Mouse (Mus musculus) gastrocnemius, postnatal 25 days (tissue): ENCODE data around the gene Ccdc85c. TPM values are rescaled to one million over a fixed set of nuclear protein-coding genes. Genes with fewer than 3 reads are reported as not detected.

Source experiments
- DNase-seq: peaks from one replicate; pipeline ENCODE4 v3.0.0; 2022
- total RNA-seq, 2 experiments: library from RNA; stranded (reverse); gene quantifications; 1 replicate in 1 of 2; 2 replicates in 1 of 2; pipeline ENCODE4 v1.2.3; 2021

The Ccdc85c gene
- total RNA-seq, 2 experiments from 2014 or later: 11.4 to 15.2 TPM

GRCm38 (mm10) chr12:108217572-108217971, 57.7 kb downstream of the Ccdc85c start:
- DNase-seq: no peak

GRCm38 (mm10) chr12:108216611-108217370, 58.4 kb downstream of the Ccdc85c start:
- no peak for DNase-seq

GRCm38 (mm10) chr12:108215090-108215489, 60.1 kb downstream of the Ccdc85c start:
- DNase-seq: no peak

GRCm38 (mm10) chr12:108213090-108214041, 61.9 kb downstream of the Ccdc85c start:
- DNase-seq: no peak

GRCm38 (mm10) chr12:108212476-108212875, 62.7 kb downstream of the Ccdc85c start:
- no peak for DNase-seq

GRCm38 (mm10) chr12:108212071-108212470, 63.2 kb downstream of the Ccdc85c start:
- DNase-seq: no peak

GRCm38 (mm10) chr12:108210623-108211022, 64.6 kb downstream of the Ccdc85c start:
- no peak for DNase-seq

- peak; percentile 65 for DNase-seq
Measured at GRCm38 (mm10) chr12:108208726-108209438, 66.3 kb downstream of the Ccdc85c start.

- no peak for DNase-seq
Measured at GRCm38 (mm10) chr12:108208216-108208615, 67.0 kb downstream of the Ccdc85c start.

GRCm38 (mm10) chr12:108206641-108207040, 68.6 kb downstream of the Ccdc85c start:
- DNase-seq: peak; percentile 56

- DNase-seq: no peak
Measured at GRCm38 (mm10) chr12:108204978-108205377, 70.2 kb downstream of the Ccdc85c start.

GRCm38 (mm10) chr12:108203895-108204294, 71.3 kb downstream of the Ccdc85c start:
- DNase-seq: no peak

GRCm38 (mm10) chr12:108200094-108200493, 75.1 kb downstream of the Ccdc85c start:
- no peak for DNase-seq

GRCm38 (mm10) chr12:108198447-108198846, 76.8 kb downstream of the Ccdc85c start:
- DNase-seq: no peak

GRCm38 (mm10) chr12:108195761-108196160, 79.5 kb downstream of the Ccdc85c start:
- no peak for DNase-seq

GRCm38 (mm10) chr12:108193878-108194277, 81.3 kb downstream of the Ccdc85c start:
- no peak for DNase-seq

- DNase-seq: peak; percentile 78
Measured at GRCm38 (mm10) chr12:108187541-108188091, 87.6 kb downstream of the Ccdc85c start.

GRCm38 (mm10) chr12:108181716-108182115, 93.5 kb downstream of the Ccdc85c start:
- DNase-seq: no peak

GRCm38 (mm10) chr12:108179321-108180266, 95.6 kb downstream of the Ccdc85c start, which contains the start of gene Ccnk:
TSS of gene Ccnk (plus strand) at chr12:108179579.
- peak; percentile 100 for DNase-seq

- DNase-seq: no peak
Measured at GRCm38 (mm10) chr12:108179246-108179320, 96.1 kb downstream of the Ccdc85c start, which contains the start of gene Setd3. TSS of gene Setd3 (minus strand) at chr12:108179314.
